Mouse (Mus musculus) lung, embryonic 16.5 days (tissue): ENCODE measurements around the gene Bicdl1. TPM values are rescaled to one million over a fixed set of nuclear protein-coding genes. Genes with fewer than 3 reads are reported as not detected.
A peak's percentile ranks its signal among the peaks of the same experiment; 100 is the strongest.
"Not testable (repeated sequence)": the region's sequence is repeated elsewhere in the genome, so short reads cannot be mapped to it uniquely, and the experiment has no call there.

Source experiments
- ATAC-seq: fragments of 200-750 bp; cut with Nextera tagmentation; 2 replicates; pipeline ENCODE4 v1.8.0; 2017; ENCODE audit warnings: low read depth, mild to moderate bottlenecking, moderate library complexity
- H3K27ac ChIP-seq: fragments of 300-500 bp; sonication (generic); 2 replicates; pipeline ENCODE4 v1.5.1; 2014; ENCODE audit warnings: mild to moderate bottlenecking, control low read depth, low read length
- H3K27me3 ChIP-seq: fragments of 300-500 bp; sonication (generic); 2 replicates; pipeline ENCODE4 v1.6.1; 2014; ENCODE audit warnings: low read depth, low read length, mixed read lengths; ENCODE audit not compliant: control insufficient read depth, insufficient read depth
- H3K36me3 ChIP-seq: fragments of 300-500 bp; sonication (generic); 2 replicates; pipeline ENCODE4 v1.6.1; 2014; ENCODE audit warnings: low read length; ENCODE audit not compliant: control insufficient read depth, insufficient read depth
- H3K4me1 ChIP-seq: fragments of 300-500 bp; sonication (generic); replicated peaks from 2 replicates; pipeline ENCODE4 v1.6.1; 2014; ENCODE audit warnings: low read length, mixed read lengths; ENCODE audit not compliant: control insufficient read depth, insufficient read depth
- H3K4me2 ChIP-seq: fragments of 300-500 bp; sonication (generic); 2 replicates; pipeline ENCODE4 v1.6.1; 2014; ENCODE audit warnings: low read depth, low read length, control low read depth
- H3K4me3 ChIP-seq: fragments of 300-500 bp; sonication (generic); 2 replicates; pipeline ENCODE4 v1.5.1; 2014; ENCODE audit warnings: mild to moderate bottlenecking, low read length, control low read depth
- H3K9ac ChIP-seq: fragments of 300-500 bp; sonication (generic); 2 replicates; pipeline ENCODE4 v1.6.1; 2014; ENCODE audit warnings: low read length, control low read depth
- H3K9me3 ChIP-seq: fragments of 300-500 bp; sonication (generic); 2 replicates; pipeline ENCODE4 v1.6.1; 2016; ENCODE audit warnings: low read length; ENCODE audit not compliant: control insufficient read depth
- WGBS: fragments of 180-500 bp; shearing (Covaris S2); extraction: QIAGEN DNeasy Blood & Tissue Kit; methylation state at CpG from one replicate; pipeline ENCODE4 v1.1.7; 2014; 5-methylcytosine and 5-hydroxymethylcytosine counted together
- polyA plus RNA-seq: library from polyadenylated mRNA; unstranded; fragments of >200 nt; fragmentation: Nextera tagmentation; extraction: Ambion mirVana; gene quantifications from 2 replicates; pipeline ENCODE4 v1.2.1, GENCODE M21; 2015

Bicdl1 gene
- polyA plus RNA-seq, 1 experiment from 2014 or later: 11.2 TPM

GRCm38 (mm10) chr5:115757516-115757915 lies 26.1 kb upstream of the Bicdl1 start:
- H3K4me1 ChIP-seq: no peaks in the 10 kb centered on the region
- no peak overlapping the region for H3K4me2 ChIP-seq
- H3K27me3 ChIP-seq: no peaks in the 10 kb centered on the region
- H3K36me3 ChIP-seq: no peaks in the 10 kb centered on the region
- no peak overlapping the region for H3K4me3 ChIP-seq
- H3K9ac ChIP-seq: no peak overlapping the region
- WGBS: 85% methylated on average over 8 of the region's 8 CpGs
- no peak for ATAC-seq
- no peaks in the 10 kb centered on the region for H3K9me3 ChIP-seq
- no peak overlapping the region for H3K27ac ChIP-seq

GRCm38 (mm10) chr5:115755501-115755900 lies 24.1 kb upstream of the Bicdl1 start:
- no peaks in the 10 kb centered on the region for H3K27me3 ChIP-seq
- H3K27ac ChIP-seq: no peak overlapping the region
- no peaks in the 10 kb centered on the region for H3K4me1 ChIP-seq
- no peaks in the 10 kb centered on the region for H3K9me3 ChIP-seq
- no peak overlapping the region for H3K4me2 ChIP-seq
- H3K36me3 ChIP-seq: no peaks in the 10 kb centered on the region
- no peak overlapping the region for H3K4me3 ChIP-seq
- no peak overlapping the region for H3K9ac ChIP-seq
- 55% methylated on average over 3 of the region's 7 CpGs for WGBS
- ATAC-seq: no peak

- Histone ChIP-seq H3K27me3 (no peaks in the 10 kb centered on the region), H3K4me1 (no peaks in the 10 kb centered on the region), H3K9ac (no peak overlapping the region), H3K4me3 (no peak overlapping the region), H3K4me2 (no peak overlapping the region), H3K9me3 (no peaks in the 10 kb centered on the region), H3K36me3 (no peaks in the 10 kb centered on the region), H3K27ac (no peak overlapping the region)
- ATAC-seq: no peak
- WGBS: 77% methylated on average over 9 of the region's 9 CpGs
Measured at GRCm38 (mm10) chr5:115754831-115755230, 23.4 kb upstream of the Bicdl1 start.

GRCm38 (mm10) chr5:115752883-115753282 lies 21.5 kb upstream of the Bicdl1 start:
- Histone ChIP-seq H3K9me3 (no peaks in the 10 kb centered on the region), H3K36me3 (no peaks in the 10 kb centered on the region), H3K4me3 (no peak overlapping the region), H3K27me3 (no peaks in the 10 kb centered on the region), H3K4me2 (no peak overlapping the region), H3K27ac (no peak overlapping the region), H3K4me1 (no peaks in the 10 kb centered on the region), H3K9ac (no peak overlapping the region)
- 56% methylated on average over 5 of the region's 5 CpGs for WGBS
- ATAC-seq: no peak

GRCm38 (mm10) chr5:115751916-115752315 lies 20.5 kb upstream of the Bicdl1 start:
- H3K36me3 ChIP-seq, H3K4me3 ChIP-seq, H3K9ac ChIP-seq, H3K27ac ChIP-seq, ATAC-seq, H3K9me3 ChIP-seq, H3K4me1 ChIP-seq, H3K4me2 ChIP-seq, H3K27me3 ChIP-seq: not testable (repeated sequence)
- WGBS: 90% methylated on average over 9 of the region's 9 CpGs

- H3K4me1 ChIP-seq: no peaks in the 10 kb centered on the region
- ATAC-seq: no peak
- WGBS: 58% methylated on average over 7 of the region's 8 CpGs
- no peaks in the 10 kb centered on the region for H3K36me3 ChIP-seq
- no peaks in the 10 kb centered on the region for H3K27me3 ChIP-seq
- H3K4me2 ChIP-seq: no peak overlapping the region
- no peak overlapping the region for H3K27ac ChIP-seq
- H3K9me3 ChIP-seq: no peaks in the 10 kb centered on the region
- no peak overlapping the region for H3K9ac ChIP-seq
- H3K4me3 ChIP-seq: no peak overlapping the region
Measured at GRCm38 (mm10) chr5:115748316-115748715, 16.9 kb upstream of the Bicdl1 start.

GRCm38 (mm10) chr5:115745319-115745718 lies 13.9 kb upstream of the Bicdl1 start:
- no peaks in the 10 kb centered on the region for H3K9me3 ChIP-seq
- WGBS: 77% methylated on average over 15 of the region's 15 CpGs
- no peak overlapping the region for H3K27ac ChIP-seq

GRCm38 (mm10) chr5:115738032-115738431 lies 6.6 kb upstream of the Bicdl1 start:
- H3K9ac ChIP-seq: no peak overlapping the region
- WGBS: 87% methylated on average over 5 of the region's 5 CpGs
- peaks cover 2% of the 10 kb centered on the region; the same call in 1 of the 2 replicates for H3K27me3 ChIP-seq
- no peak overlapping the region for H3K4me2 ChIP-seq
- H3K27ac ChIP-seq: no peak overlapping the region
- no peaks in the 10 kb centered on the region for H3K4me1 ChIP-seq
- no peak for ATAC-seq
- peaks cover 4% of the 10 kb centered on the region; the same call in 1 of the 2 replicates for H3K9me3 ChIP-seq
- no peaks in the 10 kb centered on the region for H3K36me3 ChIP-seq
- no peak overlapping the region for H3K4me3 ChIP-seq

More at GRCm38 (mm10) chr5:115745319-115745718, 13.9 kb upstream of the Bicdl1 start:
- Histone ChIP-seq H3K4me2 (no peak overlapping the region), H3K4me3 (no peak overlapping the region), H3K27me3 (no peaks in the 10 kb centered on the region), H3K36me3 (no peaks in the 10 kb centered on the region), H3K9ac (no peak overlapping the region), H3K4me1 (no peaks in the 10 kb centered on the region)
- no peak for ATAC-seq

GRCm38 (mm10) chr5:115734570-115734969 lies 3.1 kb upstream of the Bicdl1 start:
- no peak for ATAC-seq
- Histone ChIP-seq H3K9ac (no peak overlapping the region), H3K4me3 (no peak overlapping the region), H3K9me3 (peaks cover 4% of the 10 kb centered on the region; the same call in 1 of the 2 replicates), H3K27me3 (peaks cover 16% of the 10 kb centered on the region), H3K27ac (no peak overlapping the region), H3K36me3 (no peaks in the 10 kb centered on the region), H3K4me1 (peaks cover 9% of the 10 kb centered on the region), H3K4me2 (no peak overlapping the region)
- 86% methylated on average over 2 of the region's 2 CpGs for WGBS

GRCm38 (mm10) chr5:115732849-115733216 lies 1.4 kb upstream of the Bicdl1 start:
- Histone ChIP-seq H3K4me1 (peaks cover 9% of the 10 kb centered on the region), H3K9me3 (0 out of 2 replicates have a peak, but pooled peaks cover under 1% of the 10 kb centered on the region), H3K36me3 (no peaks in the 10 kb centered on the region), H3K4me2 (peak overlapping the region; percentile 100), H3K9ac (no peak overlapping the region), H3K4me3 (peak overlapping the region; percentile 65), H3K27me3 (peaks cover 16% of the 10 kb centered on the region), H3K27ac (no peak overlapping the region)
- ATAC-seq: peak; percentile 58
- WGBS: 0% methylated on average over 9 of the region's 9 CpGs
